Mouse (Mus musculus) midbrain, embryonic 15.5 days (tissue): Measurements from ENCODE around the gene Paqr9. TPM values are rescaled to one million over a fixed set of nuclear protein-coding genes. Genes with fewer than 3 reads are reported as not detected.
"Not testable (repeated sequence)": the region's sequence is repeated elsewhere in the genome, so short reads cannot be mapped to it uniquely, and the experiment has no call there.

Source experiments
- ATAC-seq: fragments of 200-750 bp; cut with Nextera tagmentation; replicated peaks from 2 replicates; pipeline ENCODE4 v1.8.0; 2017; ENCODE audit warnings: moderate TSS enrichment
- H3K27ac ChIP-seq: fragments of 300-500 bp; sonication (generic); 2 replicates; pipeline ENCODE4 v1.5.1; 2015; ENCODE audit warnings: mild to moderate bottlenecking, inconsistent platforms
- H3K27me3 ChIP-seq: fragments of 300-500 bp; sonication (generic); replicated peaks from 2 replicates; pipeline ENCODE4 v1.6.1; 2015; ENCODE audit warnings: inconsistent platforms
- H3K36me3 ChIP-seq: fragments of 300-500 bp; sonication (generic); replicated peaks from 2 replicates; pipeline ENCODE4 v1.6.1; 2015; ENCODE audit warnings: inconsistent platforms
- H3K4me1 ChIP-seq: fragments of 300-500 bp; sonication (generic); 2 replicates; pipeline ENCODE4 v1.6.1; 2015; ENCODE audit warnings: inconsistent platforms
- H3K4me2 ChIP-seq: fragments of 300-500 bp; sonication (generic); 2 replicates; pipeline ENCODE4 v1.6.1; 2015; ENCODE audit warnings: inconsistent platforms, mild to moderate bottlenecking, moderate library complexity
- H3K4me3 ChIP-seq: fragments of 300-500 bp; sonication (generic); 2 replicates; pipeline ENCODE4 v1.5.1; 2015; ENCODE audit warnings: mild to moderate bottlenecking, inconsistent platforms
- H3K9ac ChIP-seq: fragments of 300-500 bp; sonication (generic); 2 replicates; pipeline ENCODE4 v1.6.1; 2015; ENCODE audit warnings: mild to moderate bottlenecking, inconsistent platforms
- H3K9me3 ChIP-seq: fragments of 300-500 bp; sonication (generic); 2 replicates; pipeline ENCODE4 v1.6.1; 2016; ENCODE audit warnings: inconsistent platforms
- WGBS: fragments of 180-500 bp; shearing (Covaris S2); methylation state at CpG from one replicate; pipeline ENCODE4 v1.1.7; 2015; ENCODE audit warnings: mixed read lengths; 5-methylcytosine and 5-hydroxymethylcytosine counted together
- polyA plus RNA-seq: library from polyadenylated mRNA; unstranded; fragments of >200 nt; fragmentation: Nextera tagmentation; extraction: Ambion mirVana; gene quantifications from 2 replicates; pipeline ENCODE4 v1.2.1, GENCODE M21; 2015

Gene Paqr9
- polyA plus RNA-seq, result 5.1 and 5.3 TPM in 2 replicates

- Histone ChIP-seq H3K9ac (peak within 1 kb of the TSS; percentile 74), H3K4me3 (peak within 1 kb of the TSS; percentile 63), H3K36me3 (no peaks in the 10 kb centered on the region), H3K27ac (peak within 1 kb of the TSS; percentile 79), H3K4me2 (peak within 1 kb of the TSS; percentile 79), H3K27me3 (peaks cover 12% of the 10 kb centered on the region), H3K4me1 (peaks cover 33% of the 10 kb centered on the region), H3K9me3 (no peaks in the 10 kb centered on the region)
- WGBS, result 1% methylated on average over 43 of the region's 118 CpGs
- peak; percentile 71 for ATAC-seq
Measured at GRCm38 (mm10) chr9:95559059-95559935, at the start of gene Paqr9. Gene Paqr9 (plus strand): TSS chr9:95559657.

- no peaks in the 10 kb centered on the region for H3K27me3 ChIP-seq
- H3K9me3 ChIP-seq, result no peaks in the 10 kb centered on the region
- H3K27ac ChIP-seq, result peak overlapping the region; percentile 93; the same call in 1 of the 2 replicates
- WGBS, result 8% methylated on average over 21 of the region's 21 CpGs
- peak overlapping the region; percentile 93 for H3K4me2 ChIP-seq
- peak; percentile 18 for ATAC-seq
- peak overlapping the region; percentile 85 for H3K9ac ChIP-seq
- H3K36me3 ChIP-seq, result no peaks in the 10 kb centered on the region
- H3K4me3 ChIP-seq, result peak overlapping the region; percentile 81
- H3K4me1 ChIP-seq, result peaks cover 24% of the 10 kb centered on the region
Measured at GRCm38 (mm10) chr9:95510693-95511404, 48.6 kb upstream of the Paqr9 start.

DNA sequence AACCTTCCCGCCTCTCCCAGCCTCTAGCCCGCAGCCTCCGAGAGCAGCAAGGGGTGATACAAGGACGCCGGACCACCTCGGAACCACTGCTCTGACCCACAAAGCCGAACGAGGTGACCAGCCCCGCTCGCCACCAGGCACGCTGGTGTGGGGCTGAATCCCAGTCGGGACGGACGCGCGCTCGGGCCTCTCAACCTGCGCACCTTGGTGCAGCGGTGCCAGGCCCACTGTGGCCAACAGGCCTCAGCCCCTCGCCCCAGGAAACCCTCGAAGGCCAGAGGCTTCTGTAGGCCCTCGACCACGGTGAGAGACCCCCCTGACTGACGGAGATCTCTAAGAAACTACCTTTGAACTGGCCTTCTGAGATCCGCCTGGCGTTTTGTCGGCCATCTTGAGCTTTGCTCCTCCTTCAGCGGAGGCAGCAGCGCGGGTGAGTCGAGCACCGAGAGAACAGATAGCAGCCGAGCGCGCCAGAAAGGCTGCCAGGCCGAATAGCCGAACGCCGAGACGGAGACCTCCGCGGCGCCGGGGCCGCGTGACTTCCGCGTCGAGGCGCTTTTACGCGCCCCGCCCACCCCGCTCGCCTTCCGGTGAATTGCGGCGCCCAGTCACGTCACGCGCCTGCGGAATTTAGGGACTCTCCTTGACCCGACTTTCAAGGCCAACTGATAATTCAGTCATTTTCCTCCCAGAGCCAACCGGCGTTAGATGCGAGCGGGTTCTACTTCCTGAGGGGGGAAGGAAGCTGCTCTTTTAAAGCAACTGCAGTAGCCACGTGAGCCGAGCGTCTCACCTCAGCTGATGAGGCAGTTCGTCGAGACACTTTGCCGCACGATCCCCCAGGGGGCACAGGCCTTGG, 47.8 kb upstream of the Paqr9 start, which contains the start of gene U2surp:
U2surp (minus strand) TSS at position 525 of the 859 bp plus-strand sequence.
- ATAC-seq, result peak; percentile 97
- Histone ChIP-seq H3K9ac (peak within 1 kb of the TSS; percentile 85), H3K4me3 (peak within 1 kb of the TSS; percentile 81), H3K9me3 (no peaks in the 10 kb centered on the region), H3K27ac (peak within 1 kb of the TSS; percentile 93), H3K4me1 (peaks cover 24% of the 10 kb centered on the region), H3K27me3 (no peaks in the 10 kb centered on the region), H3K4me2 (peak within 1 kb of the TSS; percentile 93), H3K36me3 (no peaks in the 10 kb centered on the region)
- WGBS, result under 1% methylated on average over 74 of the region's 74 CpGs

GRCm38 (mm10) chr9:95512331-95513030, 47.0 kb upstream of the Paqr9 start:
- peak overlapping the region; percentile 68 for H3K9ac ChIP-seq
- peak overlapping the region; percentile 81 for H3K4me3 ChIP-seq
- no peaks in the 10 kb centered on the region for H3K27me3 ChIP-seq
- peaks cover 24% of the 10 kb centered on the region for H3K4me1 ChIP-seq
- H3K27ac ChIP-seq, result peak overlapping the region; percentile 93
- 27% methylated on average over 15 of the region's 15 CpGs for WGBS
- no peaks in the 10 kb centered on the region for H3K9me3 ChIP-seq
- peak; percentile 77 for ATAC-seq
- H3K36me3 ChIP-seq, result no peaks in the 10 kb centered on the region
- H3K4me2 ChIP-seq, result peak overlapping the region; percentile 90

GRCm38 (mm10) chr9:95513776-95514175, 45.7 kb upstream of the Paqr9 start:
- 97% methylated on average over 2 of the region's 2 CpGs for WGBS
- H3K9ac ChIP-seq, result no peak overlapping the region
- H3K4me2 ChIP-seq, result no peak overlapping the region
- H3K27me3 ChIP-seq, result no peaks in the 10 kb centered on the region
- no peak for ATAC-seq
- no peaks in the 10 kb centered on the region for H3K9me3 ChIP-seq
- no peaks in the 10 kb centered on the region for H3K36me3 ChIP-seq
- H3K27ac ChIP-seq, result no peak overlapping the region
- peaks cover 24% of the 10 kb centered on the region for H3K4me1 ChIP-seq
- no peak overlapping the region for H3K4me3 ChIP-seq

GRCm38 (mm10) chr9:95514361-95514760, 45.1 kb upstream of the Paqr9 start:
- H3K4me2 ChIP-seq, H3K27ac ChIP-seq, ATAC-seq, H3K36me3 ChIP-seq, H3K9me3 ChIP-seq, H3K9ac ChIP-seq, H3K4me3 ChIP-seq, H3K27me3 ChIP-seq: not testable (repeated sequence)
- 92% methylated on average over 3 of the region's 3 CpGs for WGBS
- peaks cover 21% of the 10 kb centered on the region for H3K4me1 ChIP-seq

GRCm38 (mm10) chr9:95520563-95520962, 38.9 kb upstream of the Paqr9 start:
- Histone ChIP-seq H3K4me1 (no peaks in the 10 kb centered on the region), H3K4me3 (no peak overlapping the region), H3K4me2 (no peak overlapping the region), H3K9ac (no peak overlapping the region), H3K27ac (no peak overlapping the region), H3K27me3 (no peaks in the 10 kb centered on the region), H3K36me3 (no peaks in the 10 kb centered on the region), H3K9me3 (no peaks in the 10 kb centered on the region)
- no peak for ATAC-seq
- WGBS, result 91% methylated on average over 5 of the region's 5 CpGs

DNA sequence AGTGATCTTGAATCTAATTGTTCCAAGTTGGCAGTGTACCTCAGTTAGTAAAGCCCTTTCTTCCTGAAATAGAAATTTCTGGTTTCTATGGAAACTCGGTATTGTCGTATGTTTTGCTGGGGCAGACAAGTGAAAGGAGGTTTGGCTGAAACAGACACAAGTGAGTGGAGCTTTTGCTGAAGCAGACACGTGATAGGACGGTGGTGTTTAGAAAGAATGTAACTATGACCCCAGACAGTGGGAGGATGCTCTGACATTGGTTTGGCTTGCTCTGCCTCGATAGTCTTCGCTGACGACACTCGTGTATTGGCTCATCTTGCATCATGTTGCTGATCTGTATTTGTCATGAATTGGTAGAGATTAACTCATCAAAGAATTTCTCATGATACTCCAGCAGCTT, 38.4 kb upstream of the Paqr9 start:
- H3K9me3 ChIP-seq, result no peaks in the 10 kb centered on the region
- no peak overlapping the region for H3K9ac ChIP-seq
- no peak for ATAC-seq
- no peak overlapping the region for H3K4me3 ChIP-seq
- H3K27ac ChIP-seq, result no peak overlapping the region
- H3K27me3 ChIP-seq, result no peaks in the 10 kb centered on the region
- WGBS, result 90% methylated on average over 8 of the region's 8 CpGs
- H3K4me1 ChIP-seq, result no peaks in the 10 kb centered on the region
- no peak overlapping the region for H3K4me2 ChIP-seq
- H3K36me3 ChIP-seq, result no peaks in the 10 kb centered on the region

DNA sequence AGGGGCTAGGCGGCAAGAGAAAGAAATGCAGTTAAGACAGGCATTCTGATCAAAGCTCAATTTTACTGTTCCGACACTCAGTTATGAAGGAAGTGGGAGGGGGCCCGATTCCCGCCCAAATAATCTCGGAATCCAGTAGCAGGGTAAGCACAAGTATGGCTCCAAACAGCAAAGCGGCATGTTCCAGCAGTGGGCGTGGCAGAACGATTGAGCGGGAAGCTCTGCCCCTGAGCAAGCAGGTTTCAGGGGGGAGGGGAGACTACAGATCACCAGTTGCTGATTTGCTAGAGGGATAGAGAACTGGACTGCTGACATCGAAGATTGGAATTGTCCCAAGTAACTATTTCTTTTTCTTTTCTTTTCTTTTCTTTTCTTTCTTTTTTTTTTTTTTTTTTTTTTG, 37.9 kb upstream of the Paqr9 start:
- H3K4me3 ChIP-seq, result no peak overlapping the region
- 52% methylated on average over 10 of the region's 10 CpGs for WGBS
- H3K27ac ChIP-seq, result no peak overlapping the region
- no peak for ATAC-seq
- H3K4me1 ChIP-seq, result no peaks in the 10 kb centered on the region
- H3K27me3 ChIP-seq, result no peaks in the 10 kb centered on the region
- H3K4me2 ChIP-seq, result no peak overlapping the region
- H3K9me3 ChIP-seq, result no peaks in the 10 kb centered on the region
- H3K36me3 ChIP-seq, result no peaks in the 10 kb centered on the region
- H3K9ac ChIP-seq, result no peak overlapping the region

- WGBS, result 90% methylated on average over 2 of the region's 2 CpGs
- Histone ChIP-seq H3K4me3 (no peak overlapping the region), H3K27ac (no peak overlapping the region), H3K4me2 (no peak overlapping the region), H3K27me3 (no peaks in the 10 kb centered on the region), H3K36me3 (no peaks in the 10 kb centered on the region), H3K9ac (no peak overlapping the region), H3K9me3 (no peaks in the 10 kb centered on the region), H3K4me1 (no peaks in the 10 kb centered on the region)
- no peak for ATAC-seq
Measured at GRCm38 (mm10) chr9:95522561-95522960, 36.9 kb upstream of the Paqr9 start.

DNA sequence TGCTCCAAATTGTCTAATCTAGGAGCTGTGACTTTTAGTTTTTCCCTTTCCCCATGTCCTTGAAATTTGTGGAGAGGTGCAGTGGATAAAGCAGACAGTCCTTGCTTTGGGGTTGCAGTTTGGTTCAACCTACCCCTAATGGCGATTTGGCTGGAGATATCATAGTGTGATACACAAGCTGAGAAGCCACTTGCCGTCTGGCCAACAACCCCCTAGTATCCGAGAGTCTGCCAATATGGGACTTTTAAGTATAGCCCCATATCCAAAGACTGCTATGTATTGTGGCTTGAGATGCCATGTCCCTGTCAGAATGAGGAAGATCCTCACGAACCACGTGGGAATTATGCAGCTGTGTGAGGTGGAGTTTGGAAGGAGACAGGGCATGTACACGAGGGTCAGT, 34.1 kb upstream of the Paqr9 start:
- Histone ChIP-seq H3K27me3 (no peaks in the 10 kb centered on the region), H3K4me1 (no peaks in the 10 kb centered on the region), H3K9me3 (no peaks in the 10 kb centered on the region), H3K27ac (no peak overlapping the region), H3K4me2 (no peak overlapping the region), H3K36me3 (no peaks in the 10 kb centered on the region), H3K4me3 (no peak overlapping the region), H3K9ac (no peak overlapping the region)
- no peak for ATAC-seq
- whole genome bisulfite sequencing, result 81% methylated on average over 6 of the region's 6 CpGs
